Mouse (Mus musculus) heart, adult 18-20 months (tissue): ENCODE measurements around the gene Aifm1. TPM values are rescaled to one million over a fixed set of nuclear protein-coding genes. Genes with fewer than 3 reads are reported as not detected.

Source experiments
- total RNA-seq, 2 experiments: library from RNA; stranded (reverse); gene quantifications; 2 replicates each; pipeline ENCODE4 v1.2.3; 2021

The Aifm1 gene
- total RNA-seq, 2 experiments from 2014 or later = 105 to 111 TPM

Other genes starting within 250 kb of the Aifm1 start
- 1 to 10 TPM; 5.1 to 6.4 TPM for gene Bcorl1, start 172.2 kb downstream of the Aifm1 start, total RNA-seq
- gene Elf4, start 50.4 kb downstream of the Aifm1 start, total RNA-seq = 1 to 10 TPM; 5.8 to 6.5 TPM
- under 1 TPM in 1 of 2 experiments, not detected in 1; 0.33 TPM for gene Rab33a, start 5.7 kb upstream of the Aifm1 start, total RNA-seq
- 1 to 10 TPM; 3.3 to 4.8 TPM for gene Zfp280c, start 80.9 kb upstream of the Aifm1 start, total RNA-seq
- 1 to 10 TPM; 2.4 to 3.5 TPM for gene Slc25a14, start 109.8 kb upstream of the Aifm1 start, total RNA-seq
- not detected for gene Gpr119, start 160.9 kb upstream of the Aifm1 start, total RNA-seq
- gene Rbmx2, start 181.4 kb upstream of the Aifm1 start, total RNA-seq = 1 to 10 TPM; 1.6 to 2.2 TPM